Mouse (Mus musculus): ENCODE results near the gene Tcp11. TPM values are rescaled to one million over a fixed set of nuclear protein-coding genes. Genes with fewer than 3 reads are reported as not detected.

Tcp11 gene
- total RNA-seq, 4 experiments from 2014 or later: 0.24 TPM; not detected in 3

DNA sequence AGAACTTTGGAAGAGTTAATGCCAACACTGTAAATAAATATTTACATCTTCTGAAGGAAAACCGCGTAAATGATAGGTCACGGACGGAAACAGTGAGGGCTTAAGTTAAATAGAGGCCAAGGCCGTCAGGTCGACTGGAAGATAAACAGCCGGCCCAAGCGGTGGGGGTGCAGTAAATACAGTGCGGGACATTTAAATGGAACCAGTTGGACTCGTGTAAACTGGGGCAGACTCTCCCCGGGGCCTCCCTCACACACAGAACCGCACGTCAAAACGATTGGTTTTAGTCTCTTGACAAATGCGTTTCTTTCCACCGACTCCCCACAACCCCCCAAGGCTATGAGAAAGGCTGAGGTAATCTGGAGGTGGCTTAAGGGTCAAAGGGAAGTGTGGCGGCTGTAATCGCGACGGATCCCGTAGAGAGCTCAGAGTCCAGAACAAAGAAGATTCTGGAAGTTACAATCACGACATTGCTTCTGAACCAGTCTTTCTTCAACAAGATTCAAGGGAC, 4.0 kb upstream of the Tcp11 start:
- no peak for DNase-seq (ENCODE audit: low spot score)

- no peak for DNase-seq (ENCODE audit: low spot score)
Observed at GRCm38 (mm10) chr17:28082863-28083262, 2.4 kb upstream of the Tcp11 start.

DNA sequence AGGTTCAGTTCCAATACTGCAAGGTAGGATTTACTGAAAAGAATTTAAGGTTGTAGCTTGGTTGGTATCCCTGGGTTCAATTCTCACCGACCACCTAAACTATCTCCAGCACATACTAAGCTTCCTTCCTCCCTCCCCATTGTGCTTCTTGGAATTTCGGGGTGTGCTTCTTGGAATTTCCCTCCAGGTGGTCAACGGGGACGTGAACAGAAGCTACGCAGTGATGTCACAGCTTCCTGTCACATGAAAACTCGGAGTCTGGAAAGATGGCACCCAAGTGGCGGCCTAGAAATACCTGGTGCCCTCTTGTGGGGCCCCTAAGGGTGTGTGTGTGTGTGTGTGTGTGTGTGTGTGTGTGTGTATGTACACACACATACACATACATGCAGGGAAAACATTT, 1.4 kb upstream of the Tcp11 start:
- DNase-seq (ENCODE audit: low spot score): no peak

GRCm38 (mm10) chr17:28081385-28081784, 946 bp upstream of the Tcp11 start:
- no peak for DNase-seq (ENCODE audit: low spot score)

DNA sequence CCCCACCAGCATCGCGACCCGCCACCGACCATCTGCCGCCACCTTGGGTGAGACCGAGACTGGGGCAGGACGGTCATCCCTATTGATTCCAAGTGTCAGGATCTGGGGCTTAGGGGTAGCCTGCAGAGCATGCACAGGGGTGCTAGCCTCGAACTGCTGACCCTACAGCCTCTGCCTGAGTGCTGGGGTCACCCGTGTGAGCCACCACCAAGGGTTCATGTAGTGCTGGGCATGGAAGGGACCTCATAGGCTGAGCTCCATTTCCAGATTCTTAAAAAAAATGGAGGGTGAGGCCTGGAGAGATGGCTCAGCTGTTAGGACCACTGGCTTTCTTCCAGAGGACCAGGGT, 352 bp upstream of the Tcp11 start:
- no peak for DNase-seq (ENCODE audit: low spot score)

- DNase-seq (ENCODE audit: low spot score): peak; percentile 77
Observed at GRCm38 (mm10) chr17:28079618-28080017, 821 bp downstream of the Tcp11 start.

GRCm38 (mm10) chr17:28078028-28078427, 2.4 kb downstream of the Tcp11 start:
- no peak for DNase-seq (ENCODE audit: low spot score)

- DNase-seq (ENCODE audit: low spot score): no peak
Observed at GRCm38 (mm10) chr17:28074486-28074885, 6.0 kb downstream of the Tcp11 start.

DNA sequence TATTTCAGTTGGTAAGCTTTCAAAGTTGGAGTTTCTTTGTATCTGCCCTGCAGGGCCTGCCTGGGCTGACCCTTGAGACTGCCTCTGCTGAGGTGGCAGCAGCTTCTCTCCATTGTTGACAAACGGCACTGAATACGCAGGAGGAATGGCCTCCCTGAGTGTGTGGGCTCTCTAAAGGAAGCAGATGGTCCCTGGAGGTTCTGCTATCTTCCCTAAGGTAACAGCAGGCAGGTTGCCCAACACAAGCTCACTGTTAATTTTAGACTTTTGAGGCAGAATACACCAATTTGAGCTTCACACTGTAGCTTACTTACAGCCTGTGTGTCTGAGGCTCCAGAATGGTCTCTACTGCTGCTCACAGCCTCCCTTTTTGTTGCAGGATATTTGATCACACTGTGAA, 7.7 kb downstream of the Tcp11 start:
- no peak for DNase-seq (ENCODE audit: low spot score)

DNA sequence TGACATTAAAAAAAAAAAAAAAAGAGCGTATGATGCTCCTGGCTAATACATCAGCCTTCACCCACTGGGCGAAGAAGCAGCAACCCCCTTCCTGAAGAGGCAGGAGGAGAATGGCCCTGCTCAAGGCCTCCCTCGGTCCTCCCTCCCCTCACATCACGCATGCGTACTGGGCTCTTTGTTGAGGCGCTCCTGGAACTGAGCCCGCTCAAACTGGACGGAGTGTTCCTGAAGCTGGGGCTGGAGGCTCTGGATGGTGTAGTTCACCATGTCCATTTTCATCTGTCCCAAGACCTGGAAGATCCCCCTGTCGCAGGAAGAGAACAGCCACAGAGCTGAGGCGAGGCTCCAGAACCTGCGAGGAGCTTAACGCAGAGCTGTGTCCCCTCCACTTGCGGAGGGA, 10.2 kb downstream of the Tcp11 start:
- DNase-seq (ENCODE audit: low spot score): no peak

GRCm38 (mm10) chr17:28069446-28069845, 11.0 kb downstream of the Tcp11 start:
- no peak for DNase-seq (ENCODE audit: low spot score)

- DNase-seq (ENCODE audit: low spot score): no peak
Observed at GRCm38 (mm10) chr17:28067303-28067702, 13.1 kb downstream of the Tcp11 start.

- no peak for DNase-seq (ENCODE audit: low spot score)
Observed at GRCm38 (mm10) chr17:28063163-28063562, 17.3 kb downstream of the Tcp11 start.

GRCm38 (mm10) chr17:28062710-28063109, 17.7 kb downstream of the Tcp11 start:
- DNase-seq (ENCODE audit: low spot score): no peak

- no peak for DNase-seq (ENCODE audit: low spot score)
Observed at GRCm38 (mm10) chr17:28061472-28061871, 19.0 kb downstream of the Tcp11 start.

- DNase-seq (ENCODE audit: low spot score): no peak
Observed at GRCm38 (mm10) chr17:28060681-28061080, 19.8 kb downstream of the Tcp11 start.

GRCm38 (mm10) chr17:28058346-28058745, 22.1 kb downstream of the Tcp11 start:
- DNase-seq (ENCODE audit: low spot score): no peak

DNA sequence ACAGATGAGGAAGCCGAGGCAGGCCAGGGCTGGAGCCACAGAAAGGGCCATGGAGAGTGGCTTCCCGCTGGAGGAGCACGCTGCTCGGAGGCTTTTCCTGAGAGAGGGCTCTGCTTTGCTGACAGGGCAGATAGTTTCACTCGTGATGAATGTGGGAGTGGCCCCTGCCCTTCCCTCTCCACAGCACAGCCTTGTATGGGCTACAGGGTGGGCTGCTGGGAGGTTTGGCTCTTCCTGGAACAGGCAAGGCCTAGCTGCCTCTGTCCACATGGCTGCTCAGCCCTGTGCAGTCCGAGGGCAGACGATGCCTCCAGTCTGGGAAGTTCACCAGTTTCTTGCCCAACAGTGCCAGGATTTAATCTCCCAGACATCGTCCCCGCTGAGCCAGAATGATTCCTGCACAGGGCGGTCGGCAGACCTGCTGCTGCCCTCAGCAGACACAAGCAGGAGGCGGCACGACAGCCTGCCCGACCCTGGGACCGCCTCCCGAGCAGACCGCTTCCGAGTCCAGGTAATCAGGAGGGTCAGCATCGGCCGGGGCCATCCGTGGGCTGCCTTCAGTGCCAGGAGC, 28.1 kb downstream of the Tcp11 start:
- DNase-seq (ENCODE audit: low spot score): no peak

DNA sequence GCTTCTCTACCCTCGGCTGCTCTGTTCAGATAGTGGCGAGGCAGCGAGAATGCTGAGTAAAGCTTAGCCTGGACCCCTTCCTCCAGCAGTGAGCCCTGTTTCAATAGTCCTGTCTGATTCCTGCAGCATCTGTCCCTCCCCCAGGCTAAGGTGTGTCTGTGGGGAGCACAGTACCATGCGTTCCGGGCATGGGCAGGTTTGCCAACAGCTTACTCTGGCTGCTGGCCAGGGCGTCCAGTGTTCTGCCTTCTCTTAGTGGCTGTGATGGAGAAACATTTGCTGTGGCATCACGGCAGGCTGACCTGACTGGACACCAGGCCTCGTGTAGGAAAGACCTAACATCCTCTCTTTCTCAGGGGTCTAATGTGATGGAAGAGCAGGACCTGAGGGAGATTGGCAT, 30.2 kb downstream of the Tcp11 start:
- no peak for DNase-seq (ENCODE audit: low spot score)

DNA sequence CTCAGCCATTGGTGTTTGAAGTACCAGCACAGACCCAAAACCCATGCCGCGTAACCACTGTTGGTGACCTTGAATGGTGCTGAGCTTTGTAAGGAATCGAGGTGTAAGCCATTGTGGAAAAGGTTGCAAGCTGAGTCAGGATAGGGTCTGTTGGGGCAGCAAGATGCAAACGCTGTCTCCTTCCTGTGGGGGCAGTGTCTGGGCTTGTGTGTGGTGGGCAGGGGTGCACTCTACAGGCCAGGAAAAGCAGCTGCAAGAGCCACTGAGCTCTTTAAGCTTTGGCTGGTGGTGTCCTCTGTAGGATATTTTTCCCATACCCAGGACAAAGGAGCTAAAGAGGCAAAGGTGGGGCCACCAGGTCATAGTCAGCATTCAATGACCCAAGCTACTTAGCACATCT, 32.0 kb downstream of the Tcp11 start:
- DNase-seq (ENCODE audit: low spot score): no peak

GRCm38 (mm10) chr17:28047520-28047919, 32.9 kb downstream of the Tcp11 start:
- DNase-seq (ENCODE audit: low spot score): no peak

DNA sequence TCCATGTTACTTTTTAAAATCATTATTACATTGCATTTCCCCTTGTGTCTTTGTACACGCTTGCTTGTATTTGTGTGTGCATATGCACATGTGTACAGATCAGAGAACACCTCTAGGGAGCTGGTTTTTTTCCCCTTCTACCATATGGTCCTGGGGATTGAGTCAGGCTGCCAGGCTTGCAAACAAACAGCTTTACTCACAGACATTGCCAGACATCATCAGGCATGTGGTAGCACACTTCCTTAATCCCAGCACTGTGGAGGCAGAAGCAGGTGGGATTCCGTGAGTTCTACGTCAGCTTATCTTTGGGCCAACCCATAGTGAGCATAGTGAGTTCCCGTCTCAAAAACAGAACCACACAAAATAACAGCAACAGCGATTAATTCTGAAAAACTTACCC, 33.4 kb downstream of the Tcp11 start:
- DNase-seq (ENCODE audit: low spot score): no peak

DNA sequence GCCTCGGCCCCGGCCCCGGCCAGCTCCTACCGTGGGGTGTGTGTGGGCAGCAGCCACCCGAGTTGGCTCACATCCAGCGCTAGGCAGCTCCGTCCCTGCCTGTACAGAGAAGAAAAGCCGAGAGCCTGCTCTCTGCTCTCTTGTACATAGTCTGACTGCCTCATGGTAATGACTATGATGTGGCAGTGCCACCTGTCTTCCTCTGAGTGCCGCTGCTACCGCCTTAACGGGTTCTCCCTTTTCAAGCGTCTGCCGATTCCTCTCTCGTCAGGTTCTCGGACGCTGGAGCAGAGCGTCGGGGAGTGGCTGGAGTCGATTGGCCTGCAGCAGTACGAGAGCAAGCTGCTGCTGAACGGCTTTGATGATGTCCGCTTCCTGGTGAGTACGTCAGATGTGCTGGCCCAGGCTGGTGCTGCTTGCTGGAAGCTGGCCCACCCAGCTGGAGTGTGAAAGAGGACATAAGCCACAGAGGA, 38.1 kb downstream of the Tcp11 start:
- no peak for DNase-seq (ENCODE audit: low spot score)

GRCm38 (mm10) chr17:28041298-28041697, 39.1 kb downstream of the Tcp11 start:
- DNase-seq (ENCODE audit: low spot score): no peak

All from heart, adult 8-10 months (tissue).